Mouse (Mus musculus) myocyte (in vitro differentiated cells): ENCODE data around the gene Ank2. TPM values are rescaled to one million over a fixed set of nuclear protein-coding genes. Genes with fewer than 3 reads are reported as not detected.

Source experiments
- H3K27me3 ChIP-seq: one replicate; pipeline ENCODE4 v1.6.1; 2011; ENCODE audit not compliant: control insufficient read depth, insufficient read depth, insufficient read length
- H3K36me3 ChIP-seq: one replicate; pipeline ENCODE4 v1.6.1; 2011; ENCODE audit not compliant: control insufficient read depth, insufficient read depth
- H3K4me2 ChIP-seq: one replicate; pipeline ENCODE4 v1.6.1; 2011; ENCODE audit warnings: low read depth, control low read depth
- H3K4me3 ChIP-seq: one replicate; pipeline ENCODE4 v1.5.1; 2011; ENCODE audit warnings: mild to moderate bottlenecking, control low read depth, moderate library complexity
- H3K79me2 ChIP-seq: one replicate; pipeline ENCODE4 v1.6.1; 2011; ENCODE audit not compliant: control insufficient read depth, insufficient read depth
- H3ac ChIP-seq: one replicate; pipeline ENCODE4 v1.6.1; 2011; ENCODE audit not compliant: control insufficient read depth, insufficient read length
- CEBPB ChIP-seq: IDR thresholded peaks from 2 replicates; pipeline ENCODE4 v1.6.1; 2011; ENCODE audit warnings: mild to moderate bottlenecking, moderate library complexity; ENCODE audit not compliant: poor library complexity, insufficient read depth, severe bottlenecking
- E2F4 ChIP-seq: IDR thresholded peaks from one replicate; pipeline ENCODE4 v1.6.1; 2011; ENCODE audit warnings: mild to moderate bottlenecking, control low read depth, moderate library complexity; ENCODE audit not compliant: insufficient read depth
- MAX ChIP-seq: IDR thresholded peaks from one replicate; pipeline ENCODE4 v1.6.1; 2011; ENCODE audit warnings: low read depth, mild to moderate bottlenecking, control low read depth
- MYOD1 ChIP-seq, 3 experiments: IDR thresholded peaks; one replicate each; pipeline ENCODE4 v1.6.1; 2011; ENCODE audit warnings: control low read depth in 2 of 3, low read depth in 2 of 3, mild to moderate bottlenecking in 2 of 3, moderate library complexity in 1 of 3; ENCODE audit not compliant: insufficient read length in 2 of 3, control insufficient read depth in 1 of 3
- MYOG ChIP-seq, 3 experiments: IDR thresholded peaks; one replicate each; pipeline ENCODE4 v1.6.1; 2011; ENCODE audit warnings: control low read depth in 2 of 3, low read depth in 2 of 3, mild to moderate bottlenecking in 2 of 3; ENCODE audit not compliant: insufficient read length in 2 of 3, control insufficient read depth in 1 of 3, insufficient read depth in 1 of 3
- POLR2A ChIP-seq: IDR thresholded peaks from one replicate; pipeline ENCODE4 v1.6.1; 2011; ENCODE audit warnings: low read depth, mild to moderate bottlenecking, control low read depth, moderate library complexity; ENCODE audit not compliant: insufficient read length
- POLR2AphosphoS2 ChIP-seq: IDR thresholded peaks from one replicate; pipeline ENCODE4 v1.6.1; 2011; ENCODE audit warnings: low read depth, control low read depth; ENCODE audit not compliant: insufficient read length
- REST ChIP-seq: IDR thresholded peaks from one replicate; pipeline ENCODE4 v1.6.1; 2011; ENCODE audit warnings: mild to moderate bottlenecking, control low read depth, moderate library complexity; ENCODE audit not compliant: insufficient read depth, insufficient read length
- SRF ChIP-seq: IDR thresholded peaks from one replicate; pipeline ENCODE4 v1.6.1; 2011; ENCODE audit warnings: low read depth; ENCODE audit not compliant: control insufficient read depth, insufficient read length
- TCF12 ChIP-seq: IDR thresholded peaks from one replicate; pipeline ENCODE4 v1.6.1; 2011; ENCODE audit warnings: mild to moderate bottlenecking, control low read depth; ENCODE audit not compliant: poor library complexity, insufficient read depth, severe bottlenecking
- TCF3 ChIP-seq: IDR thresholded peaks from one replicate; pipeline ENCODE4 v1.6.1; 2011; ENCODE audit warnings: low read depth, control low read depth; ENCODE audit not compliant: insufficient read length
- USF1 ChIP-seq: IDR thresholded peaks from one replicate; pipeline ENCODE4 v1.6.1; 2011; ENCODE audit warnings: low read depth, mild to moderate bottlenecking, control low read depth, moderate library complexity
- polyA plus RNA-seq: library from polyadenylated mRNA; unstranded; fragments of >200 nt; fragmentation: generic; extraction: Trizol; gene quantifications from one replicate; pipeline ENCODE4 v1.2.1, GENCODE M21; 2012; ENCODE audit warnings: missing spikeins

Ank2 gene
- polyA plus RNA-seq, 1 experiment, result 20.2 TPM

DNA sequence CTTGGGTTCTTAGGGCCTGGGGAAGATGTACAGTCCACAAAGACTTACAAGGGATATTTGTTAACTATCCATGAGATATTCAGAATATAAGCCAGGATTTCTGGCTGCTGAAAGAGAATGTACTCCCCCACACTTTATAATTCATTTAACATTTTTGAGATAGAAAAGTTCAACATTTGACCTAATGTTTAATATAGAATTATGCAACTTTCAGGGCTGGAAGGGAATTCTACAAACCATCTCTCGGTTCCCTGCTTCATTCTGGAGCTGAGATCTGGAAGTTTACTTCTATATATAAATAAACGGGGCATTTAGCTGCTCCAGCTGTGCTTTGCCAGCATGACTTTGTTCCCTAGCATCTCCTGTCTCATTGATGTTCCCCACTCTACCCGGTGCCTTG, 372.9 kb downstream of the Ank2 start:
- Histone ChIP-seq H3ac (no peak overlapping the region), H3K4me3 (no peak overlapping the region), H3K4me2 (no peak overlapping the region), H3K79me2 (no peaks in the 10 kb centered on the region), H3K27me3 (no peaks in the 10 kb centered on the region), H3K36me3 (no peaks in the 10 kb centered on the region)
- TF ChIP-seq TCF3 (no peak), POLR2A (no peak), USF1 (no peak), MAX (no peak), SRF (no peak), CEBPB (no peak), MYOG (IDR thresholded peaks at IDR 0.05; ENCODE audit: control insufficient read depth in 1 of 3, insufficient read depth in 1 of 3, insufficient read length in 2 of 3, low read depth in 2 of 3) (no peak), TCF12 (no peak), MYOD1 (IDR thresholded peaks at IDR 0.05; ENCODE audit: control insufficient read depth in 1 of 3, insufficient read length in 2 of 3, low read depth in 2 of 3) (no peak), E2F4 (no peak), POLR2AphosphoS2 (no peak), REST (no peak)

DNA sequence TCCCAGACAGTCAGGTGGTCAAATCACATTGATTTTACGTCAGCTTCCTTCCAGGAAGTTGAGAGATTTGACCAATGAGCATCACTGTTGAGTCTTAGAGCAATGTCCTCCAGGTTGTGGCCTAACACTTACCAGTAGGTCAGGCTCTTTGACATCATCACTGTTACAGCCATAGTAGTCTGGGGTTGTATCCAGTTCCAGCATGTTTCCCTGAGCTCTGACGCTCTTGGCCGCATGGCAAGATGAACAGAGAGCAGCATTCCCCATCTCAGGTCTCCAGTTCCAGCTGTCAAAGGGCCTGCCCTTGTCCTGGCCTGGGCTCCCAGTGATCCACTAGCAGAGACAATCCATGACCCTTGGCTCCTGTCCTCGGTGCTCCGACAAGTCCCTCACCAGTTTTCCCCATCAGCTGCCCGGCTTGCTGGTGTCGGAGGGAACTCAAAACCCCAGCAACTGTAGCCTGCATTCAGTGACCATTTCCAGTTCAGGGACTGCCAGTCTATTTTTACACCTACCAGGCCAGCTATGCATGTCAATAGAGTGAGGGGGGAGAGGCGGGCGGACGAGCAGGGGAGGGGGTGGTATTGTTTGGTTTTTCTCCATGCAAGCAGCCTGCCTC, 374.7 kb downstream of the Ank2 start:
- no peak for TF ChIP-seq MAX
- no peak for TF ChIP-seq MYOG (IDR thresholded peaks at IDR 0.05; ENCODE audit: control insufficient read depth in 1 of 3, insufficient read depth in 1 of 3, insufficient read length in 2 of 3, low read depth in 2 of 3)
- no peak for TF ChIP-seq TCF3
- no peak for TF ChIP-seq POLR2A
- TF ChIP-seq POLR2AphosphoS2, result no peak
- TF ChIP-seq REST, result no peak
- no peak for TF ChIP-seq E2F4
- TF ChIP-seq SRF, result no peak
- no peak overlapping the region for H3K4me2 ChIP-seq
- no peak overlapping the region for H3ac ChIP-seq
- H3K4me3 ChIP-seq, result no peak overlapping the region
- H3K79me2 ChIP-seq, result no peaks in the 10 kb centered on the region
- no peaks in the 10 kb centered on the region for H3K36me3 ChIP-seq
- H3K27me3 ChIP-seq, result no peaks in the 10 kb centered on the region

DNA sequence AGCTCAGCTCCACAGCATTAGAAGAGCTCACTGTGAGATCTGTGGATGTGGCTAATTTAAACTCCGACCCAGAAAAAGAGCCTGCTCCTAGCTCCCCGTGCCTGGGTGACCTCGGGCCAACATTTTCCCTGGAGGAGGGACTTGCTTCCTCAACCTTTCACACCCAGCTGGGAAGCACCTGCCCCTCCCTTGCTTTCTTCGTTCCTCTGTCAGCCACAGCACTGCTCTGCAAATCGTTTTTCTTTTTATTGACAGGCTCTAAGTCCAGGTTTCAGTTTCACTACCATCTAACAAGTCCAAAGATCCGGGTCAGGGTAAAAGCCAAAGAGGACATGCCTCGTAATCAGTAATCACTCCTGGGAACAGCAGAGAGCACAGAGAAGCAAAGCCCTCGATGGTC, 375.8 kb downstream of the Ank2 start:
- Histone ChIP-seq H3K4me3 (no peak overlapping the region), H3ac (no peak overlapping the region), H3K27me3 (no peaks in the 10 kb centered on the region), H3K36me3 (no peaks in the 10 kb centered on the region), H3K4me2 (no peak overlapping the region), H3K79me2 (no peaks in the 10 kb centered on the region)
- no peak for TF ChIP-seq MYOD1 (IDR thresholded peaks at IDR 0.05; ENCODE audit: control insufficient read depth in 1 of 3, insufficient read length in 2 of 3, low read depth in 2 of 3)
- TF ChIP-seq E2F4, result no peak
- no peak for TF ChIP-seq POLR2AphosphoS2
- TF ChIP-seq REST, result no peak
- TF ChIP-seq POLR2A, result no peak
- TF ChIP-seq TCF12, result no peak
- TF ChIP-seq SRF, result no peak
- TF ChIP-seq CEBPB, result no peak
- TF ChIP-seq TCF3, result no peak
- TF ChIP-seq MYOG (IDR thresholded peaks at IDR 0.05; ENCODE audit: control insufficient read depth in 1 of 3, insufficient read depth in 1 of 3, insufficient read length in 2 of 3, low read depth in 2 of 3), result no peak
- no peak for TF ChIP-seq MAX
- no peak for TF ChIP-seq USF1

DNA sequence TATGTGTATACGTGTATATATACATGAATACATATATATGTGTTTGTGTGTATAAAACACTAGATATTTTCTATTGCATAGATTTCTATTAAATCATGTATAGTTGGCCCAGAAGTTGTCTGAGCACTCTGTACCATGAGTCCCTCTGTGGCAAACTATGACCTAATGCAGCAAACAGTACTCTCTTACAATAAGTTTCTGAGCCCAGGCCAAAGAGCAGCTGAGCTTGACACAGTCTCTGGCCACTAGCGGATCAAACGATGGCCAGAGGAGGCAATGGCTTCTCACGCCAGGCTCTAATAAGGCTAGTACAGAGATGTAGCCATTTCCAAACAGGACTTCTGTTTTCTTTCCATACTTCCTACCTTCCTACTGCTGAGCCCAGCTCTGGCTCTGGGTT, 380.4 kb downstream of the Ank2 start:
- no peaks in the 10 kb centered on the region for H3K79me2 ChIP-seq
- TF ChIP-seq TCF12, result no peak
- TF ChIP-seq CEBPB, result no peak
- no peak for TF ChIP-seq MYOG (IDR thresholded peaks at IDR 0.05; ENCODE audit: control insufficient read depth in 1 of 3, insufficient read depth in 1 of 3, insufficient read length in 2 of 3, low read depth in 2 of 3)
- TF ChIP-seq REST, result no peak
- TF ChIP-seq POLR2AphosphoS2, result no peak
- no peak for TF ChIP-seq POLR2A
- TF ChIP-seq MYOD1 (IDR thresholded peaks at IDR 0.05; ENCODE audit: control insufficient read depth in 1 of 3, insufficient read length in 2 of 3, low read depth in 2 of 3), result no peak
- no peak for TF ChIP-seq SRF
- no peak for TF ChIP-seq E2F4
- TF ChIP-seq TCF3, result no peak
- TF ChIP-seq USF1, result no peak
- no peaks in the 10 kb centered on the region for H3K27me3 ChIP-seq
- H3K4me3 ChIP-seq, result no peak overlapping the region
- H3K36me3 ChIP-seq, result no peaks in the 10 kb centered on the region
- H3ac ChIP-seq, result no peak overlapping the region
- no peak overlapping the region for H3K4me2 ChIP-seq
